In the genomic region with DNA sequence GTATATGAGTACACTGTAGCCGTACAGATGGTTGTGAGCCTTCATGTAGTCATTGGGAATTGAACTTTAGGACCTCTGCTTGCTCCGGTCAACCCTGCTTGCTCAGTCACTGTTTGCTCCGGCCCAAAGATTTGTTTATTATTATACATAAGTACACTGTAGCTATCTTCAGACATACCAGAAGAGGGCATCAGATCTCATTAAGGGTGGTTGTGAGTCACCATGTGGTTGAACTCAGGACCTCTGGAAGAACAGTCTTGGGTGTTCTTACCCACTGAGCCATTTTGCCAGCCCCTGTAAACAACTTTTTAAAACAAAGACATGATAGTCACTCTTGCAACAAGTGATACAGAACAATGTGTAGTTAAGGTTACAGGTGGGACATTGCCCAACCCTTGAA, we compare ENCODE assay signal across 30 mouse cellular contexts. TPM values are rescaled to one million over a fixed set of nuclear protein-coding genes. Genes with fewer than 3 reads are reported as not detected.
DNase-seq lines count a peak whose midpoint lies in the region; ATAC-seq and TF ChIP-seq lines count a peak whose summit lies in the region.
"Had no signal": no experiment of that assay in that cellular context is flagged by ENCODE, and none has a peak within 500 bp of the region (broad histone marks: within the 10 kb centered on the region; RNA-seq: fewer than 3 reads in every experiment).

No protein-coding gene starts in this region.

- no peak for DNase-seq in kidney, postnatal 0 days (ENCODE audit: low spot score)
- DNase-seq in kidney, postnatal 36 days, result no peak
- DNase-seq in left cerebral cortex, adult 2 months (ENCODE audit: extremely low spot score in 1 of 2, low spot score in 2 of 2), result no peak
- no peak for DNase-seq in left cerebral cortex, postnatal 25 days (ENCODE audit: low spot score in 2 of 2)
- DNase-seq in MEL (ENCODE audit: low read depth, low spot score), result no peak
- DNase-seq in frontal cortex, postnatal 10 days (ENCODE audit: low spot score in 2 of 2), result no peak
- no peak for DNase-seq in thymus, postnatal 4 days
- DNase-seq: adrenal gland, adult 2 months; adrenal gland, postnatal 10 days; adrenal gland, postnatal 25 days; B cell, adult 2 months; cerebellum, adult 11 months; cerebellum, adult 18-20 months; cerebellum, adult 8-10 months; cerebellum, adult 9-11 months; cerebellum, postnatal 14 days; cerebellum, postnatal 36 days; embryo, embryonic 11 days had no signal

- TF ChIP-seq EP300 in MEL (IDR thresholded peaks at IDR 0.05; ENCODE audit: low read depth in 1 of 2, low read length in 2 of 2), result no peak

- no peak for ATAC-seq in kidney, postnatal 0 days (replicated peaks; ENCODE audit: low FRiP score, low read depth)
- ATAC-seq: CD4-positive, CD25-positive, alpha-beta regulatory T cell, adult 4 months; forebrain, embryonic 14.5 days; forebrain, embryonic 16.5 days had no signal

- no peaks in the 10 kb centered on the region for H3K79me2 ChIP-seq in MEL (ENCODE audit: control insufficient read depth, insufficient read depth, low read length, poor library complexity)

- intact Hi-C loops in left cerebral cortex, adult 2 months (cut with DNase I), result no loop called here
- intact Hi-C loops in left cerebral cortex, postnatal 25 days (cut with DNase I), result no loop called here

- no peaks in the 10 kb centered on the region for H3K36me3 ChIP-seq in kidney, postnatal 0 days (ENCODE audit: insufficient read depth, low read length)
- H3K36me3 ChIP-seq in MEL (ENCODE audit: control insufficient read depth in 1 of 2, insufficient read depth in 2 of 2, low read length in 2 of 2), result no peaks in the 10 kb centered on the region
- H3K36me3 ChIP-seq: embryonic facial prominence, embryonic 13.5 days; embryonic facial prominence, embryonic 15.5 days; forebrain, embryonic 10.5 days; forebrain, embryonic 12.5 days; G1E had no signal

- H3K4me1 ChIP-seq in kidney, postnatal 0 days (replicated peaks; ENCODE audit: insufficient read depth, low read length), result no peaks in the 10 kb centered on the region
- peaks cover 0 to 4% of the 10 kb centered on the region in 2 experiments; a peak in 2 of 4 replicates for H3K4me1 ChIP-seq in MEL (ENCODE audit: control insufficient read depth in 1 of 2, insufficient read depth in 2 of 2, low read length in 2 of 2)

- peak; percentile 24; the same call in 1 of the 2 replicates for TF ChIP-seq CTCF in kidney, postnatal 0 days (IDR thresholded peaks at IDR 0.05; ENCODE audit: low read depth)
- TF ChIP-seq CTCF in left cerebral cortex, adult 2 months (IDR thresholded peaks at IDR 0.05), result peak; percentile 15
- no peak for TF ChIP-seq CTCF in MEL (IDR thresholded peaks at IDR 0.05 in 2 of 3, conservative IDR thresholded peaks at IDR 0.05 in 1 of 3; ENCODE audit: control insufficient read depth in 1 of 3, insufficient read depth in 1 of 3, low read depth in 2 of 3, low read length in 3 of 3, poor library complexity in 1 of 3, severe bottlenecking in 1 of 3)

- H3K4me2 ChIP-seq in kidney, postnatal 0 days (ENCODE audit: low read length), result no peak overlapping the region
- H3K4me2 ChIP-seq: embryonic facial prominence, embryonic 13.5 days; embryonic facial prominence, embryonic 15.5 days; forebrain, embryonic 12.5 days had no signal

- H3K9ac ChIP-seq in kidney, postnatal 0 days (ENCODE audit: low read depth, low read length), result no peak overlapping the region
- H3K9ac ChIP-seq in MEL (ENCODE audit: control insufficient read depth, low read depth, low read length, poor library complexity, severe bottlenecking), result no peak overlapping the region
- H3K9ac ChIP-seq: embryonic facial prominence, embryonic 13.5 days; embryonic facial prominence, embryonic 15.5 days; forebrain, embryonic 12.5 days had no signal

- no peak for TF ChIP-seq POLR2A in MEL (IDR thresholded peaks at IDR 0.05; ENCODE audit: control insufficient read depth in 1 of 2, insufficient read depth in 1 of 2, low read depth in 1 of 2, low read length in 2 of 2, poor library complexity in 1 of 2)

- no peak for TF ChIP-seq RAD21 in MEL (IDR thresholded peaks at IDR 0.05; ENCODE audit: low read depth, low read length)

- 88% methylated on average over 3 of the region's 3 CpGs for WGBS in kidney, postnatal 0 days

- H3K27ac ChIP-seq in kidney, postnatal 0 days, result no peak overlapping the region
- H3K27ac ChIP-seq in left cerebral cortex, adult 2 months, result no peak overlapping the region
- no peak overlapping the region for H3K27ac ChIP-seq in MEL (ENCODE audit: control insufficient read depth, low read depth, low read length)
- H3K27ac ChIP-seq: embryonic facial prominence, embryonic 13.5 days; embryonic facial prominence, embryonic 15.5 days; forebrain, embryonic 10.5 days; forebrain, embryonic 12.5 days had no signal

- H3K4me3 ChIP-seq in kidney, postnatal 0 days (replicated peaks; ENCODE audit: low read depth, low read length), result no peak overlapping the region
- H3K4me3 ChIP-seq in left cerebral cortex, adult 2 months, result no peak overlapping the region
- no peak overlapping the region for H3K4me3 ChIP-seq in MEL (ENCODE audit: control insufficient read depth in 1 of 2, insufficient read depth in 1 of 2, low read depth in 2 of 2, low read length in 2 of 2)
- H3K4me3 ChIP-seq: embryonic facial prominence, embryonic 13.5 days; embryonic facial prominence, embryonic 15.5 days; erythroblast, embryonic 14.5 days; forebrain, embryonic 10.5 days; forebrain, embryonic 12.5 days had no signal

- H3K9me3 ChIP-seq in kidney, postnatal 0 days (replicated peaks; ENCODE audit: low read length), result no peaks in the 10 kb centered on the region
- no peaks in the 10 kb centered on the region for H3K9me3 ChIP-seq in MEL (replicated peaks; ENCODE audit: insufficient read depth, low read length)
- H3K9me3 ChIP-seq: embryonic facial prominence, embryonic 13.5 days; embryonic facial prominence, embryonic 15.5 days; forebrain, embryonic 10.5 days; forebrain, embryonic 12.5 days; G1E had no signal

- no peaks in the 10 kb centered on the region for H3K27me3 ChIP-seq in kidney, postnatal 0 days (ENCODE audit: insufficient read depth, low read length)
- H3K27me3 ChIP-seq in MEL (ENCODE audit: control insufficient read depth in 1 of 2, insufficient read depth in 2 of 2, low read length in 2 of 2), result peaks cover 0 to 8% of the 10 kb centered on the region in 2 experiments; a peak in 3 of 4 replicates

TF ChIP-seq in MEL, 35 proteins besides CTCF, POLR2A, EP300 and RAD21:
- TF ChIP-seq MAZ (IDR thresholded peaks at IDR 0.05; ENCODE audit: low read depth, low read length) (no peak), POLR2AphosphoS2 (IDR thresholded peaks at IDR 0.05; ENCODE audit: low read length) (no peak), HCFC1 (IDR thresholded peaks at IDR 0.05; ENCODE audit: low read depth, low read length) (no peak), ELF1 (IDR thresholded peaks at IDR 0.05; ENCODE audit: low read depth, low read length) (no peak), MYC (IDR thresholded peaks at IDR 0.05; ENCODE audit: low read depth, low read length) (no peak), SMC3 (IDR thresholded peaks at IDR 0.05; ENCODE audit: low read depth, low read length) (0 out of 2 replicates have a peak, but pooled peaks have one; percentile 13)

RNA-seq across cellular contexts. Expression of gene Odf3l1, which starts 32.6 kb away (rescaled TPM):
- 0.11 TPM in 1 of 2 replicates, not detected in the other for polyA plus RNA-seq in kidney, postnatal 0 days (2015; fragmentation: Nextera tagmentation; extraction: Ambion mirVana)
- not detected for total RNA-seq in left cerebral cortex, adult 2 months (2021)
- not detected for total RNA-seq in left cerebral cortex, postnatal 25 days (2021)
- not detected in 2 replicates for total RNA-seq in MEL (2012; rRNA removed)
- polyA plus RNA-seq in MEL (2012; ENCODE audit: insufficient read depth in 1 of 2, insufficient read length in 2 of 2, low read depth in 1 of 2, low replicate concordance in 2 of 2, missing spikeins in 1 of 2), result not detected
- total RNA-seq: CH12.LX; common myeloid progenitor, adult 5-6 weeks; G1E had no signal
- polyA plus RNA-seq: CD4-positive, CD25-positive, alpha-beta regulatory T cell, adult 4 months; embryonic facial prominence, embryonic 11.5 days; erythroblast, embryonic 14.5 days; forebrain, embryonic 10.5 days; forebrain, embryonic 12.5 days; forebrain, embryonic 14.5 days; forebrain, embryonic 16.5 days; G1E had no signal

RNA-seq across cellular contexts. Expression of gene Cspg4, which starts 32.9 kb away (rescaled TPM):
- polyA plus RNA-seq in kidney, postnatal 0 days (2015; fragmentation: Nextera tagmentation; extraction: Ambion mirVana), result 18.1 and 19.8 TPM in 2 replicates
- total RNA-seq in left cerebral cortex, adult 2 months (2021), result 10 to 100 TPM; 15.2 to 15.9 TPM
- total RNA-seq in left cerebral cortex, postnatal 25 days (2021), result 10 to 100 TPM; 17.2 to 18.5 TPM
- total RNA-seq in MEL (2012; rRNA removed), result 0.16 and 0.23 TPM in 2 replicates
- under 1 TPM in 1 of 2 experiments, not detected in 1; 0.15 TPM for polyA plus RNA-seq in MEL (2012; ENCODE audit: insufficient read depth in 1 of 2, insufficient read length in 2 of 2, low read depth in 1 of 2, low replicate concordance in 2 of 2, missing spikeins in 1 of 2)
- total RNA-seq: common myeloid progenitor, adult 5-6 weeks had no signal
- polyA plus RNA-seq: CD4-positive, CD25-positive, alpha-beta regulatory T cell, adult 4 months; erythroblast, embryonic 14.5 days; G1E had no signal

RNA-seq across cellular contexts. Expression of gene Lingo1, which starts 35.6 kb away (rescaled TPM):
- 2.6 and 3.2 TPM in 2 replicates for polyA plus RNA-seq in kidney, postnatal 0 days (2015; fragmentation: Nextera tagmentation; extraction: Ambion mirVana)
- 100 to 1,000 TPM; 481 to 504 TPM for total RNA-seq in left cerebral cortex, adult 2 months (2021)
- total RNA-seq in left cerebral cortex, postnatal 25 days (2021), result 100 to 1,000 TPM; 486 to 559 TPM
- total RNA-seq in MEL (2012; rRNA removed), result not detected in 2 replicates
- polyA plus RNA-seq in MEL (2012; ENCODE audit: insufficient read depth in 1 of 2, insufficient read length in 2 of 2, low read depth in 1 of 2, low replicate concordance in 2 of 2, missing spikeins in 1 of 2), result not detected
- total RNA-seq: CH12.LX; common myeloid progenitor, adult 5-6 weeks had no signal
- polyA plus RNA-seq: CD4-positive, CD25-positive, alpha-beta regulatory T cell, adult 4 months; erythroblast, embryonic 14.5 days; G1E had no signal

Comparison
In these comparisons a context has a peak if more than half of its experiments do, and no peak if none do; other contexts are left out.
1. CTCF ChIP-seq: peak in kidney, postnatal 0 days (single experiment) and left cerebral cortex, adult 2 months (single experiment); none in MEL (0 of 3).
2. RNA of gene Cspg4, which starts 32.9 kb away (total RNA-seq): 17.2 to 18.5 TPM in left cerebral cortex, postnatal 25 days and 15.2 to 15.9 TPM in left cerebral cortex, adult 2 months; 0.16 to 0.23 TPM in MEL; every median in the first group is over 10 times any median in the second.
3. RNA of gene Lingo1, which starts 35.6 kb away (total RNA-seq): 486 to 559 TPM in left cerebral cortex, postnatal 25 days and 481 to 504 TPM in left cerebral cortex, adult 2 months; not detected in MEL; every median in the first group is over 100 times any median in the second.